Mouse (Mus musculus) cerebellum, adult 2 months (tissue): ENCODE results near the gene Erbin. TPM values are rescaled to one million over a fixed set of nuclear protein-coding genes. Genes with fewer than 3 reads are reported as not detected.
A peak's percentile ranks its signal among the peaks of the same experiment; 100 is the strongest.

Experiments
- DNase-seq, 2 experiments: peaks; one replicate each; pipeline ENCODE4 v3.0.0; 2021
- H3K27ac ChIP-seq: fragments of 200-500 bp; 2 replicates; pipeline ENCODE4 v1.5.1; 2012; ENCODE audit warnings: low read length, control low read depth, inconsistent platforms; ENCODE audit not compliant: insufficient read depth
- H3K27me3 ChIP-seq: fragments of 200-500 bp; 2 replicates; pipeline ENCODE4 v1.6.1; 2012; ENCODE audit warnings: inconsistent platforms, mild to moderate bottlenecking, low read length, moderate library complexity; ENCODE audit not compliant: control insufficient read depth, insufficient read depth
- H3K4me1 ChIP-seq: fragments of 200-500 bp; 2 replicates; pipeline ENCODE4 v1.6.1; 2011; ENCODE audit warnings: low read length; ENCODE audit not compliant: control insufficient read depth, insufficient read depth
- H3K4me3 ChIP-seq: fragments of 200-500 bp; replicated peaks from 2 replicates; pipeline ENCODE3; 2011; ENCODE audit warnings: mild to moderate bottlenecking, low read depth, low read length, control low read depth; ENCODE audit not compliant: insufficient read depth
- CTCF ChIP-seq: fragments of 200-500 bp; IDR thresholded peaks from 2 replicates; pipeline ENCODE4 v1.5.1; 2011; ENCODE audit warnings: low read depth, mild to moderate bottlenecking, control low read depth, low read length, moderate library complexity, borderline replicate concordance; ENCODE audit not compliant: insufficient read depth
- POLR2A ChIP-seq: fragments of 200-500 bp; IDR thresholded peaks from 2 replicates; pipeline ENCODE4 v1.6.1; 2011; ENCODE audit warnings: low read length, control low read depth, borderline replicate concordance; ENCODE audit not compliant: insufficient read depth
- WGBS: fragments of 180-500 bp; shearing (Covaris S2); methylation state at CpG from one replicate; pipeline ENCODE4 v1.1.7; 2018; 5-methylcytosine and 5-hydroxymethylcytosine counted together
- polyA plus RNA-seq: library from polyadenylated mRNA; depleted of rRNA; stranded (reverse); fragments of >200 nt; gene quantifications from 2 replicates; pipeline ENCODE4 v1.2.3, GENCODE M21; 2012; rRNA removed

Erbin gene
- 23.2 and 28.0 TPM in 2 replicates for polyA plus RNA-seq

GRCm38 (mm10) chr13:103920261-103920932 is at the start of gene Erbin:
TSS of gene Erbin (minus strand) at chr13:103920514.
- peak within 1 kb of the TSS; percentile 60 for H3K4me3 ChIP-seq
- DNase-seq: peak; percentile 35 to 50
- TF ChIP-seq POLR2A (no peak), CTCF (no peak)
- no peaks in the 10 kb centered on the region for H3K4me1 ChIP-seq
- H3K27ac ChIP-seq: peak within 1 kb of the TSS; percentile 80; the same call in 1 of the 2 replicates
- WGBS: under 1% methylated on average over 92 of the region's 93 CpGs
- H3K27me3 ChIP-seq: peaks cover 9% of the 10 kb centered on the region; the same call in 1 of the 2 replicates

- no peak for DNase-seq
- Histone ChIP-seq H3K4me1 (peaks cover 5% of the 10 kb centered on the region; the same call in 1 of the 2 replicates), H3K27me3 (no peaks in the 10 kb centered on the region), H3K27ac (no peak overlapping the region), H3K4me3 (no peak overlapping the region)
- WGBS: 61% methylated on average over 6 of the region's 6 CpGs
- TF ChIP-seq POLR2A (no peak), CTCF (no peak)
Observed at GRCm38 (mm10) chr13:103969912-103970311, 49.6 kb upstream of the Erbin start.

GRCm38 (mm10) chr13:103967987-103968386 is 47.7 kb upstream of the Erbin start:
- Histone ChIP-seq H3K27me3 (no peaks in the 10 kb centered on the region), H3K4me3 (no peak overlapping the region), H3K27ac (no peak overlapping the region), H3K4me1 (peaks cover 5% of the 10 kb centered on the region; the same call in 1 of the 2 replicates)
- 99% methylated on average over 9 of the region's 9 CpGs for WGBS
- TF ChIP-seq POLR2A (no peak), CTCF (no peak)
- DNase-seq: no peak

- 19% methylated on average over 8 of the region's 8 CpGs for whole genome bisulfite sequencing
- DNase-seq: peak; percentile 53 to 59
- Histone ChIP-seq H3K4me1 (peaks cover 5% of the 10 kb centered on the region; the same call in 1 of the 2 replicates), H3K4me3 (no peak overlapping the region), H3K27ac (no peak overlapping the region), H3K27me3 (no peaks in the 10 kb centered on the region)
- no peak for TF ChIP-seq POLR2A
- no peak for TF ChIP-seq CTCF
Observed at GRCm38 (mm10) chr13:103966696-103967215, 46.4 kb upstream of the Erbin start.

- no peak for DNase-seq
- WGBS: 94% methylated on average over 2 of the region's 2 CpGs
Observed at GRCm38 (mm10) chr13:103965187-103965586, 44.9 kb upstream of the Erbin start.

GRCm38 (mm10) chr13:103963094-103963493 is 42.8 kb upstream of the Erbin start:
- TF ChIP-seq POLR2A (no peak), CTCF (no peak)
- H3K27me3 ChIP-seq: no peaks in the 10 kb centered on the region
- no peak overlapping the region for H3K27ac ChIP-seq
- WGBS: 77% methylated on average over 2 of the region's 2 CpGs
- peaks cover 5% of the 10 kb centered on the region; the same call in 1 of the 2 replicates for H3K4me1 ChIP-seq
- DNase-seq: no peak
- no peak overlapping the region for H3K4me3 ChIP-seq

More at GRCm38 (mm10) chr13:103965187-103965586, 44.9 kb upstream of the Erbin start:
- Histone ChIP-seq H3K27ac (no peak overlapping the region), H3K4me1 (peaks cover 5% of the 10 kb centered on the region; the same call in 1 of the 2 replicates), H3K4me3 (no peak overlapping the region), H3K27me3 (no peaks in the 10 kb centered on the region)
- TF ChIP-seq POLR2A: no peak
- no peak for TF ChIP-seq CTCF

- DNase-seq: no peak
- H3K4me1 ChIP-seq: no peaks in the 10 kb centered on the region
- 49% methylated on average over 5 of the region's 5 CpGs for WGBS
- H3K27me3 ChIP-seq: no peaks in the 10 kb centered on the region
- no peak overlapping the region for H3K4me3 ChIP-seq
- H3K27ac ChIP-seq: no peak overlapping the region
- TF ChIP-seq CTCF (no peak), POLR2A (no peak)
Observed at GRCm38 (mm10) chr13:103959841-103960240, 39.5 kb upstream of the Erbin start.
